Mouse (Mus musculus) kidney, embryonic 16.5 days (tissue): ENCODE results near the gene Gm10382. TPM values are rescaled to one million over a fixed set of nuclear protein-coding genes. Genes with fewer than 3 reads are reported as not detected.
"Not testable (repeated sequence)": the region's sequence is repeated elsewhere in the genome, so short reads cannot be mapped to it uniquely, and the experiment has no call there.

Source experiments
- ATAC-seq: fragments of 200-750 bp; cut with Nextera tagmentation; 2 replicates; pipeline ENCODE4 v1.8.0; 2017; ENCODE audit warnings: moderate TSS enrichment; ENCODE audit not compliant: low FRiP score, low TSS enrichment
- H3K27ac ChIP-seq: fragments of 300-500 bp; sonication (generic); 2 replicates; pipeline ENCODE4 v1.5.1; 2014; ENCODE audit warnings: low read length
- H3K27me3 ChIP-seq: fragments of 300-500 bp; sonication (generic); 2 replicates; pipeline ENCODE4 v1.6.1; 2014; ENCODE audit warnings: low read length, control low read depth, mixed read lengths; ENCODE audit not compliant: insufficient read depth
- H3K36me3 ChIP-seq: fragments of 300-500 bp; sonication (generic); 2 replicates; pipeline ENCODE4 v1.6.1; 2014; ENCODE audit warnings: low read length, control low read depth, mixed read lengths; ENCODE audit not compliant: insufficient read depth
- H3K4me1 ChIP-seq: fragments of 300-500 bp; sonication (generic); 2 replicates; pipeline ENCODE4 v1.6.1; 2014; ENCODE audit warnings: low read length, control low read depth, mixed read lengths; ENCODE audit not compliant: insufficient read depth
- H3K4me2 ChIP-seq: fragments of 300-500 bp; sonication (generic); replicated peaks from 2 replicates; pipeline ENCODE4 v1.6.1; 2014; ENCODE audit warnings: low read depth, low read length
- H3K4me3 ChIP-seq: fragments of 300-500 bp; sonication (generic); 2 replicates; pipeline ENCODE4 v1.5.1; 2014; ENCODE audit warnings: mild to moderate bottlenecking, low read length
- H3K9ac ChIP-seq: fragments of 300-500 bp; sonication (generic); replicated peaks from 2 replicates; pipeline ENCODE4 v1.6.1; 2014; ENCODE audit warnings: low read length
- H3K9me3 ChIP-seq: fragments of 300-500 bp; sonication (generic); 2 replicates; pipeline ENCODE4 v1.6.1; 2016; ENCODE audit warnings: low read length, control low read depth
- WGBS: fragments of 180-500 bp; shearing (Covaris S2); extraction: QIAGEN DNeasy Blood & Tissue Kit; methylation state at CpG from one replicate; pipeline ENCODE4 v1.1.7; 2014; 5-methylcytosine and 5-hydroxymethylcytosine counted together
- polyA plus RNA-seq: library from polyadenylated mRNA; unstranded; fragments of >200 nt; fragmentation: Nextera tagmentation; extraction: Ambion mirVana; gene quantifications from 2 replicates; pipeline ENCODE4 v1.2.1, GENCODE M21; 2015

Gene Gm10382
- polyA plus RNA-seq, 1 experiment from 2014 or later: 0.34 TPM

GRCm38 (mm10) chr5:125382673-125383558 lies 6.2 kb upstream of the Gm10382 start:
- 46% methylated on average over 6 of the region's 6 CpGs for WGBS
- H3K9me3 ChIP-seq: no peaks in the 10 kb centered on the region
- no peak overlapping the region for H3K4me2 ChIP-seq
- H3K4me1 ChIP-seq: peaks cover 8% of the 10 kb centered on the region
- no peak overlapping the region for H3K4me3 ChIP-seq
- H3K9ac ChIP-seq: no peak overlapping the region
- 0 out of 2 replicates have a peak overlapping the region, but pooled peaks have one; percentile 13 for H3K27ac ChIP-seq
- ATAC-seq: peak; percentile 53; the same call in 1 of the 2 replicates
- H3K27me3 ChIP-seq: no peaks in the 10 kb centered on the region
- H3K36me3 ChIP-seq: peaks cover 26% of the 10 kb centered on the region

DNA sequence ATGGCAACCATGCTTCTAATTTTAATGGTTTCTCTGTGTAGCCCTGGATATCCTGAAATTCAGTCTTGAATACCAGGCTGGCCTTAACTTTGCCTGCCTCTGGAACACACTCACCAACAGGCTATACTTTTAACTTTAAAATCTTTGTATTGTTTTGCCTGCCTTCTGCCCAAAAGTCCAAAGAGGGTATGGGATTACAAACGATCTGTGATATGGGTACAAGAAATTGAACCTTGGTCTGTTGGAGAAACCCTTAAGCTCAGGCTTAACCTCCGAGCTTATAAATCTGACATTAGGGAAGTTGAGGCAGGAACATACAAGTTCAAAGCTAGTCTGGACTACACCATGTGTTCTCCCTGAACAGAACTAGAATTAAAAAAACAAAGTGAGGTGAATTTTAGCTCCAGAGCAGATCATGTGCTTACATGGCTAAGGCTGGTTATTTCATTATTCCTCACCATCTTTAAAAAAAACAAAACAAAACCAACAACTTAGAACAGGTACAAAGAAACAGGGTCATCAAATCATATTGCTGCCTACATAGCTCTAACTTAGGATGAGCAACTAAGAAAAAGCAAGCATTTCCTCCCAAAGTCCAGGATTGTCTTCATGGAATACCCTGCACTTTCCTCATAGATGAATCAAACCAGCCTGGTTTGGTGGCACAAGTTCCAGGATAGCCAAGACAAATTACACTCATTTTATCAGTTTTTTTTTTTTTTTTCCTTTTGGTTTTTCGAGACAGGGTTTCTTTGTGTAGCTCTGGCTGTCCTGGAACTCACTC lies 5.3 kb upstream of the Gm10382 start:
- no peak overlapping the region for H3K9ac ChIP-seq
- no peak overlapping the region for H3K4me3 ChIP-seq
- WGBS: 67% methylated on average over 3 of the region's 3 CpGs
- no peak overlapping the region for H3K27ac ChIP-seq
- H3K9me3 ChIP-seq: no peaks in the 10 kb centered on the region
- H3K4me1 ChIP-seq: peaks cover 15% of the 10 kb centered on the region
- H3K4me2 ChIP-seq: no peak overlapping the region
- H3K27me3 ChIP-seq: no peaks in the 10 kb centered on the region
- ATAC-seq: no peak
- peaks cover 33% of the 10 kb centered on the region for H3K36me3 ChIP-seq

GRCm38 (mm10) chr5:125384512-125385214 lies 4.5 kb upstream of the Gm10382 start:
- no peak overlapping the region for H3K4me2 ChIP-seq
- 92% methylated on average over 2 of the region's 2 CpGs for WGBS

DNA sequence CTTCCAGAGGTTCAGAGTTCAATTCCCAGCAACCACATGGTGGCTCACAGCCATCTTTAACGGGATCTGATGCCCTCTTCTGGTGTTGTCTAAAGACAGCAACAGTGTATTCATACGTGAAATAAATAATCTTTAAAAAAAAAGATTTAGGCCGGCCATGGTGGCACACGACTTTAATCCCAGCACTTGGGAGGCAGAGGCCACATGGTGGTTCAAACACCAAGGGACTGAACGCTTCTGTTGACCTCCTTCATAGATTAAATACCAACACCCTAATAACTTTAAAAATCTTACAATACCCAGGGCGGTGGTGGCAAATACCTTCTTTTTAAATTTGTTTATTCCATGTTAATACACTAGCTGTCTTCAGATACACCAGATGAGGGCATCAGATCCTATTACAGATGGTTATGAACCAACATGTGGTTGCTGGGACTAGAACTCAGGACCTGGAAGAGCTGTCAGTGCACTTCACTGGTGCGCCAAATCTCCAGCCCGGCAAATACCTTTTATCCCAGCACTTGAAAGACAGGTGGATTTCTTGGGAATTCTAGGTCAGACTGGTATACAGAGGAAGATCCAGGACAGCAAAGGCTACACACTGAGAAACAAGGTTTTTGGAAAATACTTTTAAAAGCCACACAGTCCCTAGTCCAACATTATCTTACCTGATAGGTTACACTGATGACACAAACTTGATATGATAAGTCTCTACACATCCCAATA lies 3.7 kb upstream of the Gm10382 start:
- Histone ChIP-seq H3K9ac (no peak overlapping the region), H3K36me3 (peaks cover 33% of the 10 kb centered on the region), H3K4me1 (peaks cover 15% of the 10 kb centered on the region), H3K27me3 (no peaks in the 10 kb centered on the region), H3K4me3 (no peak overlapping the region), H3K27ac (no peak overlapping the region), H3K4me2 (no peak overlapping the region), H3K9me3 (no peaks in the 10 kb centered on the region)
- 80% methylated on average over 8 of the region's 8 CpGs for WGBS
- no peak for ATAC-seq

More at GRCm38 (mm10) chr5:125384512-125385214, 4.5 kb upstream of the Gm10382 start:
- H3K27ac ChIP-seq: no peak overlapping the region
- no peak for ATAC-seq
- peaks cover 33% of the 10 kb centered on the region for H3K36me3 ChIP-seq
- no peak overlapping the region for H3K9ac ChIP-seq
- peaks cover 15% of the 10 kb centered on the region for H3K4me1 ChIP-seq
- H3K4me3 ChIP-seq: no peak overlapping the region
- no peaks in the 10 kb centered on the region for H3K27me3 ChIP-seq
- H3K9me3 ChIP-seq: no peaks in the 10 kb centered on the region

DNA sequence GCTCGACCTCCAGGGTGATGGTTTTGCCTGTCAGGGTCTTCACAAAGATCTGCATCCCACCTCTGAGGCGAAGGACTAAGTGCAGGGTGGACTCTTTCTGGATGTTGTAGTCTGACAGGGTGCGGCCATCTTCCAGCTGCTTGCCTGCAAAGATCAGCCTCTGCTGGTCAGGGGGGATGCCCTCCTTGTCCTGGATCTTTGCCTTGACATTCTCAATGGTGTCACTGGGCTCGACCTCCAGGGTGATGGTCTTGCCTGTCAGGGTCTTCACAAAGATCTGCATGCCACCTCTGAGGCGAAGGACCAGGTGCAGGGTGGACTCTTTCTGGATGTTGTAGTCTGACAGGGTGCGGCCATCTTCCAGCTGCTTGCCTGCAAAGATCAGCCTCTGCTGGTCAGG lies 1.8 kb upstream of the Gm10382 start:
- peaks cover 33% of the 10 kb centered on the region for H3K36me3 ChIP-seq
- H3K4me1 ChIP-seq: peaks cover 21% of the 10 kb centered on the region
- not testable (repeated sequence) for ATAC-seq, H3K27me3 ChIP-seq, H3K27ac ChIP-seq, H3K9ac ChIP-seq, H3K4me2 ChIP-seq, H3K4me3 ChIP-seq, H3K9me3 ChIP-seq
- whole genome bisulfite sequencing: 89% methylated on average over 5 of the region's 6 CpGs

DNA sequence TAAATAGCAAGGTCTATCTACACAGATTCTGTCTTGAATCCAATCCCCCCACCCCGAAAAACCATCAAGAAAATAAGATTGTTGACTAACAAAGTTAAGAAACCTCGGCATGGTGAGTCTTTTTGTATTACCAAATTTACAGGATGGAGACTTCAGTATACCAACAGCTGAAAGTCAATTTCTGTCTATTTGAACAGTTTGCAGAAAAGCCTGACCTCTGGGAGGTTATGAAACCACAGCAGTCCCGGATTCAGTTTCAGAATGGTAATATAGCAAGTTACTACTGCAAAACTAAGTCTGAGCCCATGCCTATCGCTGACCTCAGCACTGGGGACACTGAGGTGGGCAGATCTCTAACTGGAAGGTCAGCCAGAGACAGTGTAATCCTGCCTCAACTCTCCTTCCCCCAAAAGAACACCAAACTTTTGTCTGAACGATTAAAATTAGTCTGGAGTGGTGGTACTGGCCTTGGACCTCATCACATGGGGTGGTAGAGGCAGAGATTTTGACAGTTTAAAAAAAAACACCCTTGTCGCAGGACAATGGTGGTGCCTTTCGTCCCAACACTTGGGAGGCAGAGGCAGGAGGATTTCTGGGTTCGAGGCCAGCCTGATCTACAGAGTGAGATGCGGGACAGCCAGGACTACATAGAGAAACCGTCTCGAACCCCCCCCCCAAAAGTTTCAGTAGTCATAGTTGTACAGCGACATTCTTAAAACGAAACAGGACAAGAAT lies 597 bp upstream of the Gm10382 start:
- 19% methylated on average over 13 of the region's 13 CpGs for WGBS
- Histone ChIP-seq H3K4me3 (peak overlapping the region; percentile 97), H3K9ac (peak overlapping the region; percentile 99), H3K27me3 (no peaks in the 10 kb centered on the region), H3K36me3 (peaks cover 29% of the 10 kb centered on the region), H3K9me3 (no peaks in the 10 kb centered on the region), H3K4me1 (peaks cover 30% of the 10 kb centered on the region), H3K27ac (peak overlapping the region; percentile 98), H3K4me2 (peak overlapping the region; percentile 99)
- ATAC-seq: no peak

GRCm38 (mm10) chr5:125389579-125390441 lies 688 bp downstream of the Gm10382 start, which contains the start of gene Ubc:
TSS of gene Ubc (minus strand) at chr5:125390202.
- peak; percentile 60 for ATAC-seq
- peaks cover 42% of the 10 kb centered on the region for H3K4me1 ChIP-seq
- under 1% methylated on average over 68 of the region's 69 CpGs for WGBS
- H3K4me3 ChIP-seq: peak within 1 kb of the TSS; percentile 97
- H3K27me3 ChIP-seq: no peaks in the 10 kb centered on the region
- H3K9ac ChIP-seq: peak within 1 kb of the TSS; percentile 99
- H3K9me3 ChIP-seq: no peaks in the 10 kb centered on the region
- H3K4me2 ChIP-seq: peak within 1 kb of the TSS; percentile 99
- H3K27ac ChIP-seq: peak within 1 kb of the TSS; percentile 98
- H3K36me3 ChIP-seq: peaks cover 19% of the 10 kb centered on the region

GRCm38 (mm10) chr5:125390906-125391477 lies 1.9 kb downstream of the Gm10382 start:
- Histone ChIP-seq H3K9me3 (no peaks in the 10 kb centered on the region), H3K9ac (no peak overlapping the region), H3K27me3 (no peaks in the 10 kb centered on the region), H3K4me2 (no peak overlapping the region), H3K27ac (no peak overlapping the region; the same call in 1 of the 2 replicates), H3K36me3 (peaks cover 7% of the 10 kb centered on the region; the same call in 1 of the 2 replicates), H3K4me3 (no peak overlapping the region), H3K4me1 (peaks cover 40% of the 10 kb centered on the region)
- 90% methylated on average over 3 of the region's 3 CpGs for WGBS
- no peak for ATAC-seq
